Mouse (Mus musculus) E14TG2a.4 (cell line): Measurements from ENCODE around the gene Agap2.

Experiments
- CTCF ChIP-seq: conservative IDR thresholded peaks from 2 replicates; pipeline ENCODE4 v1.5.1; 2014; ENCODE audit warnings: low read length
- POU5F1 ChIP-seq: IDR thresholded peaks from 2 replicates; pipeline ENCODE4 v1.6.1; 2014; ENCODE audit warnings: low read length, borderline replicate concordance

- TF ChIP-seq CTCF = no peak
- TF ChIP-seq POU5F1 = no peak
Measured at GRCm38 (mm10) chr10:127083292-127083914, 8.3 kb downstream of the Agap2 start.
